Mouse (Mus musculus) hindlimb bud, embryonic 11.5 days (tissue): Measurements from ENCODE around the gene Crebrf.

Source experiments
- DNase-seq: peaks from one replicate; pipeline ENCODE4 v3.0.0-alpha.2; 2012; ENCODE audit warnings: low read depth, low spot score; ENCODE audit errors: extremely low spot score

Crebrf gene

DNA sequence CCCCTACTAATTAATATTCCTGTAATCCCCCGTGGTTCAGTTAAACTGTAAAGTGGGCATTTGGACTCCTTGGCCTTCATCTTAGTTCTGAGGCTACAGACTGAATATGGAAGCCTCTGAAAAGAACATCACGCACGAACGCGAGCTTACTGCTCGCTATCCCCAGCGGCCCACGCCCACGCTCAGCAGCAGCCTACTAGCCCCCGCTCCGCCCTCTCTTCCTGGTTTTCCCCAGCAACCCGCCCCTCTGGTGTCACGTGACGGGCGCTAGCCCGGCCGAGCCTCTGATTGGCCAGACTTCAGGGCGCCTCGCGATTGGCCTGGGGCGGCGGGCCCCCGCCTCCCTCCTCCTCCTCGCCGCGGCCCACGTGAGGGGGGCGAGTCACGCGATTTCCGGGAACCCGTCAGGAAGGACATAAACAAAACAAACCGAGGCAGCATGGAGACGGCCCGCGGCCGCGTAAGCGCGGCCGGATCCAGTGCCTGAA lies at the start of gene Crebrf:
TSS of gene Crebrf (plus strand) at position 380 of the 488 bp plus-strand sequence.
- peak; percentile 79 for DNase-seq

DNA sequence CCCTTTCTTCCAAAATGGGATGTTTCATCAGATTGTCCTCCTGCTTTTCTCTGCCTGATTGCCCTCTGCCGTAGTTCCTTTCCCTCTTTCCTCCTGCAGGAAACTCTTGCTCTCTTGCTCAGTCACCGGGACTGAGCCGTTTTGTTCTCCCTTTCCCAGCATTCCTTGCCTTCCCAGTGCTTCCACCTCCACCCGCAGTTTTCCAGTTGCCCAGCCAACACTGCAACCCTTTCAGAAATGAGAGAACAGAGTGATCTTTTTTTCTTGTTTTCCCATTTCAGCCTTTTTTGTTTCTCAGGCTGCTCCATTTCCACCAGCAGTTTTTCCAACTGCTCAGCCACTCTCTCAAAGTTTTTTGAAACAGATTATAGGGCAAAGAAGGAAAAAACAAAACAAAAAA lies 44.2 kb upstream of the Crebrf start:
- no peak for DNase-seq

DNA sequence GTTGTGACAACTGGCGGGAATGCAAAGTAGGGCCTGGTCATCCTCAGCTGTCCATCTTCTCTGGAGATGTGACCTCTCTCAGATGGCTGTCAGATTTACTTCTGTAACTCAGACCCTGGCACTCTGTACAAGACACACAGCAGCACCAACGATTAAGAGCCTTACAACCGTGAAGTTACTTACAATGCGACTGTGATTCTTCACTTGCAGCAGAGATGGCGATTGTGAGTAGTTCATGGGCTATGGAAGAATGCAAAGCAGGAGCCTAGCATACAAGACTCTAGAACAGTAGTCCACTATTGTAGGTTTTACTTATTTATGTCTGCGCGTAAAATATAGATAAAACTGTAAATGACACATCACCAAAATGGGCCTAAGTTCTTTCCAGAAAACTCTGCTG lies 39.6 kb upstream of the Crebrf start:
- DNase-seq: no peak

DNA sequence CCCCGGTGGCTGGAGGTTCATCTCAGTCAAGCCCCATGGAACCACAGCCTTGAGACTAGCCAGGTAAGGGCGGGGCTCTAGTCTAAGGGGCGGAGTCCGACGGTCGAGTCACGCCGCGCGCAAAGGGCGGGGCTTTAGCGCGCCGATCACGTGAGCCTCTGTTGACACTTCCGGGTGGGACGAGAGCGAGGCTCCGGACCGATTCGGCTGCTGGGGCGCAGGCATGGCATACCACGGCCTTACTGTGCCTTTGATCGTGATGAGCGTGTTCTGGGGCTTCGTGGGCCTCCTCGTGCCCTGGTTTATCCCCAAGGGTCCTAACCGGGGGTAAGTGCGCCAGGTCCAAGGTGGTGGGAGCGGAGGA lies 39.2 kb upstream of the Crebrf start:
- peak; percentile 52 for DNase-seq

DNA sequence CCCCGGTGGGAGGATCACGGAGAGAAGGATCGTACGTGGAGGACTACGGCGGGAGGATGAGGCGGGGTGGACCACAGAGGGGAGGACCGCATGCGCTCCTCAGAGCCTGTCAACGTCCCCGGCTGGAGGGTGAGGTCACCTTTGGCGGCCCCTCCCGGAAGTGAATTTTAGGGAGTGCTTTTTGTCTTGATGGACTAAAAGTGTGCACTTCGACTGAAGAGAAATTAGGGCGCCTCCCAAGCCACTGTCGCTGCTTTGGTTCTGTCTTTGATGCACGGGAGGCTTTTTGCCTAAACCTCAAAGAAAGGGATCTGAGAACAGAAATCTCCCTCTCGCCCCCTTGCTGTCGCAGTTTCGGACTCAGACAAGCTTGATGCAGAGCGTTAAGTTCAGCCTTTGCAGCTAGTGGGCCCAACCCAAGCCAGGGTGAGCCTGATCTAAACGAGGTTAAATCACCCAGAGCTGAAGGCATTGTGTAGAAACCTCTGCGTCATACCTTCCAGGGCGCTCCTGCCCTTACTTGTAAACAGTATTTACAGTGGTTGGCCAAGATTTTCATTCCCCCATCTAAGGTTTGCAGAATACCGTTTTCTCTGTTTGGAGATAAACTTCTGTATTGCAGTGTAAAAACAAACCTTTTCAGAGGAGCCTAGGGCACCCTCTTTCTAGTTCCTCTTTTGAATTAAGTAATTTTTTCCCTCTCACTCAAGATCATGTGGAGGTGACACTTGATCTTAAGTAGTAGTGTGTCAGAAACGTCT lies 38.7 kb upstream of the Crebrf start:
- no peak for DNase-seq

DNA sequence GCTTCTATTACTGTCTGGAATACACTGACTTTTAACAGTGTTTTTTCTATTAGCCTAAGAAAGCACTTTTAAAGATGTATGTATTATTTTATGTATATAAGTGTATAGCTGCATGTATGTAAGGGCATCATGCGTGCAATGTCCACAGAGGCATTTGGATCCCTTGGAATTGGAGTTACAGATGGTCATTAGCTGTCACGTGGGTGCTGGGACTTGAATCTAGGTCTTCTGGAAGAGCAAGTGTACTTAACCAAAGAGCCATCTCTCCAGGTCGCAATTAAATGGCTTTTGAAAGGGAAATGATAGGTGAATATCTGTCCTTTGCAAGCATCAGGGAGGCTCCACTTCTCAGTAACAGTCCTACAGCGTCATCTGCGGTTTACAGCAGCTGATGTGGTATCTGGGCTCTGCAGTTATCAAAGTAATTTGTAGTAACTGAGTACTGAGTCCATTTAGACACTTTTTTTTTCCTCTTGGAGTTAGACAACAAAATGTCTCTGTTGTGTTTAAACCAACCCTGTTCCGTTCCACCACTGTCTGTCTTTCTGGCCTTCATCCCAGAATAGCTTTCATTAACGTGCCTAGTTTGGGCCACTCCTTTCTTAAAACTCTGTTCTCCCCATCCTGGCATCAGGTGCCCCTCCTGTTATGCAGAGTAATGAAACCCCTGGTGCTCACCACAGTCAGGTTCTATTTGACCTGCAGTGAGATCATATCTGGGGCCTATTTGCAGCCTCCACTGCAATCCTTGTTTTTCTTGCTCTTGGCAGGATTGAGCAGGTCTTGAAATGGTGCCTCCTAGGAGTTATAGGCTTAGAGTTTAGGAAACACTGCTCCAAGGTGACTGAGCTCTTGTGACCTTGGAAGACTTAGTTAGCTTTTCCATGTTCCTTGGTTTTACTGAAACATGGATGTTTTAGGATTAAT lies 37.5 kb upstream of the Crebrf start:
- no peak for DNase-seq

DNA sequence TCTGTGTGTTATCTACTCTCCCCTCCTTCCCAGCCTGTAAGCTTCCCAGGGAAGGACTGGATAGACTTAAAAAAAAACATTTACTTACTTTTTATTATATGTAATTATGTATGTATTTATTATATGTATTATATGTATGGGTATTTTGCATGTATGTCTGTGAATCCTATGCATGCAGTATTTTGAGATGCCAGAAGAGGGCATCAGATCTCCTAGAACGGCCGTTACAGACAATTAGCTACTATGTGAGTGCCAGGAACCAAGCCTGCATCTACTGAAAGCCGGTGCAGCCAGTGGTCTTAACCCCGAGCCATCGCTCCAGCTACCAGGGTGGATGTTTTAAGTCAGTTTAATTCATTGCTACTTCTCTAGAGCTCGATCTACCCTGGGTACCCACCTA lies 34.2 kb upstream of the Crebrf start:
- DNase-seq: no peak

DNA sequence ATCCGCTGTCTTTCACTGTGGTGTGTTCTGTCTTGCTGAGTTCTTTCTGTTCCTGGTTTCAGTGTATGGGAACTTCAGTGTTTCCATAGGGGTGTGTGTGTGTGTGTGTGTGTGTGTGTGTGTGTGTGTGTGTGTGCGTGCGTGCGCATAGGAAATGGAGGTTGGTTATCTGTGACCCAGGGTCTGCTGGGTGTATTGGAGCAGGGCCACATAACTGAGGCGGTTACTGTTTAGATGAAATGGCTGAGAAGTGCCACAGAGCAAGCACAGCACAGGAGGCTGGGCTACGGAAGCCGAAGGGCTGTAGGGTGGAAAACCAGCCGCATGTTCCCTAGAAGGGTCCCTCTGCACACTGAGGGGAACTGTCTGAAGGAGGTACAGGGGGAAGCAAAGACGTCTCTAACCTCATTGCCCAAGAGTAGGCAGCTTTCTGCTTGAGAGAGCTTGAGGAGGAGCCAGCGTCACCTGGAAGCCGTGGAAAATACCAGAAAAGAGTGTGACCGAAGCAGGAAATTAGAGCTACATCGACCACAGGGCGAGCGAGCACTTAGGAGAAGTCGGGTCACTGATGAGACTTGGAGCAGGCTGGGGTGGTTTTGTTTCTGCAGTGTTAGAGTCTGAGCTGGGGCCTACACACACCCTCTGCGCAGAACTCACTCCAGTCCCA lies 29.0 kb upstream of the Crebrf start:
- DNase-seq: no peak

DNA sequence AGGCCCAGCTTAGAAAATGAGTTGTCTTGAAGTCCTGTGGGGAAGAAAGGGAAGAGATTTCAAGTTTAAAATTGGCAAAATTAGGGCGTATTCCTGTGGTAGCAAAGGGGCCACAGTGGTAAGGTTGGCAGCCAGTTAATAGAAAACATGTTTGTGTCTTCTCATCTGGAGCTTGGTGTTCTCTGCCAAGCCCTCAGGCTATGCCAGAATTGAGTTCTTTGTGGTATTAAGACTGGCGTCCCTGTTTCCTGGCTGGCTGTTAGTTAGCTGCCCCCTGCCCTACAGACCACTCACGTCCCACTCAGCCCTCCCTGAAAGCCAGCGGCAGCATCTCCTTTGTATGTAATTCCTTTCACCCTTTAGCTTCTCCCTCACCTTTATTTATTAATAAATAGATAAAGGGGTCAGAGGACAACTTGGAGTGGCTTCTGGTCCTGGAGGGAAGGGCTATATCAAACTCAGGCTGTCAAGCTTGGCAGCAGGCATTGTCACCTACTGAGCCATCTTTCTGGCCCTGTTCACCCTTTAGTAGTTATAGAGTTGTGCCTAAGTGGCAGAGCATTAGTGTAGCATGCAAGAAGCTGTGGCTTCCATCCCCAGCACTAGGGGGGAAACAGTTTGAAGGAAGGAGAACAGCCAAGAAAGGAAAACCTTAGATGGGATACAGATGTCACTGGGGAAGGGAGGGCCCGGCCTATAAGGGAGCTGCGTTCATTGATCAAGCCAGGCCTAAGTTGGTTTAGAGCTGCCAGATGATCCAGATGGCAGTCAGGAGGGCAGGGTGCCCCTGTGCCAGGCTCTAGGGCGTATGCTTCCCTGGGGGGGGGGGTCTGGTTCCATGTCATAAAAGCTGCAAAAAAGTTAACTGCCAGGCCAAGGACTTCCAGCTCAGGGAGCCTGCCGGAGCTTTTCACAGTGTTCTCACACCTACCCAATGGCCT lies 26.4 kb upstream of the Crebrf start:
- DNase-seq: no peak

DNA sequence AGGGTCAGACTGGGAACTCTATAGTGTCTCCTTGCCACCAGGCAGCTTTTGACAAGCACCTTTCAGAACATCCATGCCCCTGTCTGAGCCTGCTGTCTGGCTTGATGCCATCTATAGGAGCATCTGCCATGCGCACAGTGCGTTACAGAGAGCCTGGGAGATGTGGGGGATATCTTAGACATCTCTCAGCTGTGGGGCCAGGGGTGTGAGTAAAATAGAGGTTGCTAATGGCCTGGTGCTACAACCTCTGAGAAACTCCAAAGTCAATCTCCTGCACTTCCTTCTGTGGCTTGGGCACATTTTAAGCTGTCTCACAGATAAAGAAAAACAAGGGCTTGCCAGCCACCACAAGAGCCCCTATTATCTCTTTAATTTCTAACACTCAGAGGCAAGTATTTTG lies 25.6 kb upstream of the Crebrf start:
- DNase-seq: no peak

DNA sequence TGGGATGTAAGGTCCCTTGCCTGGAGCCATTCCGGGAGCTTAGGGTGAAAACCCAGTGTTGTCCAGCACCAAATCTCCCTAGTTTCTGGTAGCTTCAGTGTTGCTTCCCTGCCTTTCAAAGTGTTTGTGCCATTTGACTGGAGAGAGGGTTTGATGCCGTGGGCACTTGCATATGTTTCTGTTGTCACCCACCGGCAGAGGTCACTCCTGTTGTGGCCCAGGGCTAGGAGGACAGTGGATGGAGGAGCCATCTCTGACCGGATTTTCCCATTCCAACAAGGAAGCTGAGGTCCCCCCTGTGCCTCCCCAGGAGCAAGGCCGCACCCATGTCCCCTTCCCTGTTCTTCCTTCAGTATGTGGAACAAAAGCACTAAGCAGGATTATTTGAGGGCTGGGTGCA lies 25.2 kb upstream of the Crebrf start:
- DNase-seq: no peak

DNA sequence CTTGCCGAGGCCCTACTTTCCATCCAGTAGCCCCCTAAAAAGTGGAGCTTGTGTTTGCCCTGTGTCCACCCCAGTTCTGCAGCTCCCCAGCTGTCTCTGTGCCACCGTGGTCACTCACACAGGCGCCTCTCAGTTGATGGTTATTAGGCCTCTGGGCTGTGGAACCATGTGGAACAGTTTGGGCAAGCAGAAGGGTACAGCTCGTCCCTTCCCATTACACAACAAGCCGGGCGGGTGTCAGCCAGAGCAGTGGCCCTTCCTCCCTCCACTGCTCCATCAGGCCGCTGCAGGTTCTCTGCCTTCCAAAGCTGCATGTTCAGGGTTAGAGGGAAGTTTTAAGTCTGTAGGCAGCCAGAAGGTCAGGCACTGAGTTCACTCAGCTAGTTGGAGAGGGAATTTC lies 24.3 kb upstream of the Crebrf start:
- DNase-seq: no peak

DNA sequence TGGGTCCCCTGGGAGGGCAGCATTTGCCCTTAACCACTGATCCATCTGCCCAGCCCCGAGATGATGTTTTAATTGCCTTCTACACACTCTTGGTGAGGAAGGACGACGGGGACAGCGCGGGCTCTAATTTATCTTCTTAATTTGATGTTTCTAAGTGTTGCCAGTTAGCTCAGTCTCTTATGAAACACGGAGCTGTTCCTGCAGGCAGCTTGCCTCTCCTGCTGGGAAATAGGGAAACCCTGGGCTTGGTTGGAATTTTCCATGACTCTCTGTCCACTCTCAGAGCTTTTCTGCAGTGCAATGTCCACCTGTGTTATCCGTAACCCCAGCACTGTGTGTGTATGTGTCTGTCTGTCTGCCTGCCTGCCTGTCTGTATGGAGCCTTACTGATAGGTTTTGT lies 22.0 kb upstream of the Crebrf start:
- no peak for DNase-seq

DNA sequence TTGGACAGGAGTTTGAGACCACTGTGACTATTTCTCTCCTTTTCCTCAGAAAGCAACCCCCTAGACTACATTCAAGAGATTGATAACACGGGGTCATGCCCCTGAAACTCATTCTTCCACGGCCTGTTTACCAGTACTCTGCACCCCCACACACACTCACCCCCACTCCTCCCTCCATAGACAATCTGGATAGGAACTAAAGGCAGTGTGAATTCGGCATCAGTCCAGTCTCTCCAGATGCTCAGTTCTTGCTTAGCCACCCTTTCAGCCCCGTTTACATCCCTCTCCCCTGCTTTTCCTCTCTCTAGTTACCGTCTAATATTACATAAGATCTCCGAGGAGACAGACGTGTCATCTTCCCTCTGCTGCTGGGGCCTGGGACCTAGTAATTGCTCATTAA lies 21.3 kb upstream of the Crebrf start:
- no peak for DNase-seq

DNA sequence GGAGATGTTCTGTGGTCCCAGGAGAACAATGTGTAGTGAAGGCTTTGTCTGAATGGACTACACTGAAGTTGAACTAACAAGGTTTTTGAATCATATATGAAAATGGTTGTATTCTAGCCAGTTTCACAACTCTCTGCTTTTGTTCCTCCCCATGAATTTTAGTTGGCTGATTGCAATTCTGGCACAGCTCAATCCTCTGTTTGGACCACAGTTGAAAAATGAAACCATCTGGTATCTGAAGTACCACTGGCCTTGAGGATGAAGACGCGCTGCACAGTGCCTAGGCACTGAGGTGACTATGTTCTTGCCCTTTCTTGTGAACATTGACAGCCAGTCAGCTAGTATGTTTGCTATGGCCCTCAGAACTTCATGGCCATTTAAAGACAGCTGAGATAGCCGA lies 20.3 kb upstream of the Crebrf start:
- DNase-seq: no peak

DNA sequence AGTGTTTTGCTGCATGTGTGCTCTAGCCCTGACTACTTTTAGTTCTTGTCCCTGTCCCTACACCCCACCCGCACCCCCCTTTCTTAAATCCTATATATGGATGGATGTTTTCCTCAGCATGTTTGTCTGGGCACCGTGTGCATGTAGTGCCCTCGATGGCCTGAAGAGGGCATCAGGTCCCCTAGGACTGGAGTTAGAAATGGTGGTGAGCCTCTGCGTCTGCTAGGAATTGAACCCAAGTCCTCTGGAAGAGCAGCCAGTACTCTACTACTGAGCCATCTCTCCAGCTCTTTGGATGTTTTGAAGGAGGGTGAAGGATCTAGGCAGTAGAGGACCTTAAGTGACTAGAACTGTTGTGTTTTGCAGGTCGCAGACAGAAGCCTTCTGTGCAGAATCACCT lies 16.6 kb upstream of the Crebrf start:
- DNase-seq: no peak

DNA sequence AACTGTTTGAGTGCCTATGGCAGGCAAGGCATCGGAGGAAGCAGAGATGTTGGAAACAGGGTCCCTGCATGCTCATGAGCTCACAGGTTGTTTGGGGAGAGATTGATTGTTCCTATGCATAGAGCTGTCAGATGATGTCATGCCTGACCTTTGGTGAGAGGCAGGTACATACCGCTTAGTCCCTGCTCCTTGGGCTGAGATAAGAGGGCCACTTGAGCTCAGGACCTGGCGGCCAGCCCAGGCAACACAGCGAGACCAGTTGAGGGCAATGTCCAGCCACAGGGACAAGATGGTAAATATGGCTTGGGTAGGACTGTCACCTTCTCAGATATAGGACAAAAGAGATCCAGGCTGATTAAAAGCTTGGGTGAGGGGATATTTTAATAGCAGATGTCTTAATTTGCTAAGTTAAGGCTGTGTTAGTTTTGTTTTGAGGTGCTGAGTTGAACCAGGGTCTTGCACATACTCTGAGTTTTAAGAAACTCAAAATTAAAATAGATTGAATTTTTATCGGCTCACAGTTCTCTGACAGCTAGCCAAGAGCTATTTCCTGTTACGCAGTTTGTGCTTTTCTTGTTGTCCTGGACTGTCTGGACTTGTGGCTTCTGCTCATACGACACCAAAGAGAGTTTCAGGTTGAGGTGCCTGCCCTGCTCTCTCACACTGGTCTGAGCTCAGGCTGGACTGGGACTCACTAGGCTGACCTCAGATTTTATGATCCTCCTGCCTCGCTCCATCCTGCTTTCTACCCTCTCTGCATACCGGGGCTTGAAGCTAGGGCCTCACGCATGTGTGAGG lies 15.4 kb upstream of the Crebrf start:
- DNase-seq: no peak

DNA sequence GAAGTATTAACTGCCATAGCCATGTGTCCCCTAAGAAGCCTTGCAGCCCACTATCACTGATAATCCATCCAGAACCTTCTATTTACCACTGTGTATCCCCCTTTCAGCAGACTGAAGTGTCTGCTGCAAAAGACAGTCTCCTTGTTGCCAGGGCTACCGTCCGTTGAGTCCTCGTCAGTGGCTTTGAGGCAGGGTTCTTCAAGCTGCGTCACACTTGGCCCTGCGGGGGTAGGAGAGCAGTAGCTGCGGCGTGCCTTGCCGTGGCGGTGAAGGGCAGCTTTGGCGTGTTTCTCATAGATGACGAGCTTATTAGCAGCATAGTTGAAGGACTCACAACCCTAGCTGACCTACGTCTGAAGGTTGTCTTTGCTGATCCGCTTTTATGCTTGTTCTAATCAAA lies 13.9 kb upstream of the Crebrf start:
- no peak for DNase-seq

DNA sequence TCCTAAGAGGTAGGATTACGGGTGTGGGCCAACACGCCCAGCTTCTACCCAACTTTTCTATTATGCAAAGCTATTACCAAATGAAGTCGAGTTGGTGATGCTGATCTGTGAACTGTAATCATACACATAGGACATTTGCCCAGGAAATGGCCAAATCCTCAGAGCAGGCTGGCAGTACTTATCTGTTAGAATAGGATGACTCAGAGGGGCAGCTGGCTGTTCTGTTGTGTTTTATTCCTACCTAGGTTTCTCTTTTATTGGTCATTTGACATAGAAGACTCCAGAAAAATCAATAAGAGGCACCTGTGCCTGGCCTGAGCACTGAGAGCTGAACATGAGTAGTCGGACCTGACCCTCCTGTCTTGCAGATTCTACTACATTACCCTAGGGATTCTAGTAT lies 12.8 kb upstream of the Crebrf start:
- no peak for DNase-seq

DNA sequence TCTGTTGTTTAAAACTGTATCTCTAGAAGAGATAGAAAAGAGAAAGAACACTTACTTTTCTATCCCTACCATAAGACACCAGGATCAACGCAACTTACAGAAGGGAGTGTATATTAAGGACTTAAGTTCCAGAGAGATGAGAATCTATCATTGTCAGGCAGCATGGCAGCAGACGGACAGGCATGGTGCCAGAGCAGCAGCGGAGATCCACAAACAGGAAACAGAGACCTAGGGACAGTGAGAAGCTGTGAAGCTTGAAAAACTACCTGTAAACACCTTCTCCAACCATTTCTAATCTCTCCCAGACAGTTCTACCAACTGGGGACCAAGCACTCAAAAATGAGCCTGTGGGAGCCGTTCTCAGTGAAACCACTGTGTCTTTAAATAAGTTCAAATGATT lies 11.8 kb upstream of the Crebrf start:
- no peak for DNase-seq
